In the genomic region with DNA sequence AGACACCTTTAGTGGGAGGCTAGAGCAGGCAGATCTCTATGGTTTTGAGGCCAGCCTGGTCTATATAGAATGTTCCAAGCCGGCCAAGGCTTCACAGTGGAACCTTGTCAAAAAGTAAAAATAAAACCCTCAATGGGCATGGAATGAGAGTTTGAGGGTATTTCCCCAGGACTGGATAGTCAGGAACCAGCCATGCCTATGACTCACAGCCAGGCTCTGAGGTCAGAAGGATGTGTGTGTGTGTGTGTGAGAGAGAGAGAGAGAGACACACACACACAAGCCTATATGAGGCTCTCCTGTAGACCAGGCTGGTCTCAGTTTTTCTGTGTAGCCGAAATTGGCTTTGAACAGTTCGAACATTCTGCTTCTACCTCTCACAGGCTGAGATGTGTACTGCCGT, we compare ENCODE assay signal across 19 mouse cellular contexts. TPM values are rescaled to one million over a fixed set of nuclear protein-coding genes. Genes with fewer than 3 reads are reported as not detected.
"Had no signal": no experiment of that assay in that cellular context is flagged by ENCODE, and none has a peak within 500 bp of the region (broad histone marks: within the 10 kb centered on the region; RNA-seq: fewer than 3 reads in every experiment).

No protein-coding gene starts in this region.

- H3K36me3 ChIP-seq: limb, embryonic 10.5 days; midbrain, embryonic 10.5 days; neural tube, embryonic 12.5 days; stomach, embryonic 15.5 days had no signal

- H3K27ac ChIP-seq: kidney, postnatal 0 days; left cerebral cortex, adult 2 months; limb, embryonic 10.5 days; midbrain, embryonic 10.5 days; neural tube, embryonic 12.5 days; stomach, embryonic 15.5 days had no signal

- H3K4me2 ChIP-seq: neural tube, embryonic 12.5 days; stomach, embryonic 15.5 days had no signal

- H3K9me3 ChIP-seq: limb, embryonic 10.5 days; midbrain, embryonic 10.5 days; neural tube, embryonic 12.5 days; stomach, embryonic 15.5 days had no signal

- ATAC-seq: lung, postnatal 0 days had no signal

- H3K9ac ChIP-seq: neural tube, embryonic 12.5 days; stomach, embryonic 15.5 days had no signal

- H3K4me3 ChIP-seq: left cerebral cortex, adult 2 months; limb, embryonic 10.5 days; midbrain, embryonic 10.5 days; myocyte; neural tube, embryonic 12.5 days; stomach, embryonic 15.5 days had no signal

- DNase-seq: kidney, adult 11 months; kidney, adult 9 months; kidney, postnatal 4 days; lung, adult 2 months; lung, postnatal 4 days; midbrain, embryonic 14.5 days; thymus, adult 2 months; thymus, postnatal 36 days had no signal

RNA-seq across cellular contexts. Expression of gene Gfap, which starts 6.0 kb away (rescaled TPM):
- total RNA-seq: neutrophil, adult 5-6 weeks had no signal

RNA-seq across cellular contexts. Expression of gene Fam187a, which starts 9.7 kb away (rescaled TPM):
- total RNA-seq: left cerebral cortex, adult 2 months; megakaryocyte, adult 5-6 weeks; neutrophil, adult 5-6 weeks had no signal
- polyA plus RNA-seq: kidney, postnatal 0 days; limb, embryonic 10.5 days; limb, embryonic 14.5 days; lung, postnatal 0 days; midbrain, embryonic 10.5 days; midbrain, embryonic 14.5 days; myocyte; neural tube, embryonic 12.5 days; stomach, embryonic 15.5 days; thymus, adult 2 months had no signal

RNA-seq across cellular contexts. Expression of gene Ccdc103, which starts 13.7 kb away (rescaled TPM):
- total RNA-seq: megakaryocyte, adult 5-6 weeks; neutrophil, adult 5-6 weeks had no signal
- polyA plus RNA-seq: thymus, adult 2 months had no signal

RNA-seq across cellular contexts. Expression of gene Kif18b, which starts 30.2 kb away (rescaled TPM):
- total RNA-seq: left cerebral cortex, adult 2 months; neutrophil, adult 5-6 weeks had no signal
